Mouse (Mus musculus): ENCODE measurements at regions not wholly inside any gene's neighbourhood (a gene's known extent, or its start where the extent isn't known, plus 50 kb on each side); places are given as distances from the start of the nearest gene placed in this dataset.

- no peak for DNase-seq (ENCODE audit: low read depth, low spot score)
These were observed 269.8 kb downstream of the Hlx start for GRCm38 (mm10) chr1:184462481-184463124.

- DNase-seq (ENCODE audit: low read depth, low spot score): no peak
These were observed 271.0 kb downstream of the Hlx start for GRCm38 (mm10) chr1:184461411-184461810.

- no peak for DNase-seq (ENCODE audit: low read depth, low spot score)
These were observed 275.7 kb downstream of the Hlx start for GRCm38 (mm10) chr1:184456727-184457126.

GRCm38 (mm10) chr1:184454381-184454780, 278.0 kb downstream of the Hlx start:
- no peak for DNase-seq (ENCODE audit: low read depth, low spot score)

- DNase-seq (ENCODE audit: low read depth, low spot score): no peak
These were observed 278.7 kb downstream of the Hlx start for GRCm38 (mm10) chr1:184453673-184454072.

GRCm38 (mm10) chr1:184453061-184453460, 279.4 kb downstream of the Hlx start:
- no peak for DNase-seq (ENCODE audit: low read depth, low spot score)

- DNase-seq (ENCODE audit: low read depth, low spot score): no peak
These were observed 280.7 kb downstream of the Hlx start for GRCm38 (mm10) chr1:184451686-184452085.

GRCm38 (mm10) chr1:184449007-184449406, 283.4 kb downstream of the Hlx start:
- DNase-seq (ENCODE audit: low read depth, low spot score): no peak

- peak; percentile 71 for DNase-seq (ENCODE audit: low read depth, low spot score)
These were observed 284.5 kb downstream of the Hlx start for GRCm38 (mm10) chr1:184447911-184448310.

- no peak for DNase-seq (ENCODE audit: low read depth, low spot score)
These were observed 285.2 kb downstream of the Hlx start for GRCm38 (mm10) chr1:184447161-184447667.

- no peak for DNase-seq (ENCODE audit: low read depth, low spot score)
These were observed 288.2 kb downstream of the Hlx start for GRCm38 (mm10) chr1:184444189-184444588.

GRCm38 (mm10) chr1:184442701-184443100, 289.7 kb downstream of the Hlx start:
- DNase-seq (ENCODE audit: low read depth, low spot score): no peak

- DNase-seq (ENCODE audit: low read depth, low spot score): peak; percentile 65
These were observed 291.3 kb downstream of the Hlx start for GRCm38 (mm10) chr1:184441005-184441557.

GRCm38 (mm10) chr1:184439506-184439905, 292.9 kb downstream of the Hlx start:
- DNase-seq (ENCODE audit: low read depth, low spot score): no peak

GRCm38 (mm10) chr1:184436387-184436786, 296.0 kb downstream of the Hlx start:
- DNase-seq (ENCODE audit: low read depth, low spot score): no peak

- DNase-seq (ENCODE audit: low read depth, low spot score): no peak
These were observed 303.8 kb downstream of the Hlx start for GRCm38 (mm10) chr1:184428612-184429011.

- DNase-seq (ENCODE audit: low read depth, low spot score): no peak
These were observed 304.4 kb downstream of the Hlx start for GRCm38 (mm10) chr1:184428035-184428434.

- DNase-seq (ENCODE audit: low read depth, low spot score): no peak
These were observed 306.7 kb downstream of the Hlx start for GRCm38 (mm10) chr1:184425694-184426093.

- no peak for DNase-seq (ENCODE audit: low read depth, low spot score)
These were observed 308.4 kb downstream of the Hlx start for GRCm38 (mm10) chr1:184424035-184424434.

GRCm38 (mm10) chr1:184412596-184412995, 319.8 kb downstream of the Hlx start:
- DNase-seq (ENCODE audit: low read depth, low spot score): no peak

- DNase-seq (ENCODE audit: low read depth, low spot score): no peak
These were observed 321.4 kb downstream of the Hlx start for GRCm38 (mm10) chr1:184411066-184411465.

GRCm38 (mm10) chr1:184409986-184410385, 322.4 kb downstream of the Hlx start:
- no peak for DNase-seq (ENCODE audit: low read depth, low spot score)

GRCm38 (mm10) chr1:184402985-184403384, 329.4 kb downstream of the Hlx start:
- no peak for DNase-seq (ENCODE audit: low read depth, low spot score)

All from CD4-positive, CD25-positive, alpha-beta regulatory T cell, adult 2 months (primary cell).